Mouse (Mus musculus) adrenal gland, adult 8-10 months (tissue): ENCODE results near the gene Cdk16. TPM values are rescaled to one million over a fixed set of nuclear protein-coding genes. Genes with fewer than 3 reads are reported as not detected.
A peak's percentile ranks its signal among the peaks of the same experiment; 100 is the strongest.

Experiments used
- DNase-seq: peaks from one replicate; pipeline ENCODE4 v3.0.0; 2022
- total RNA-seq, 4 experiments: library from RNA; stranded (reverse); gene quantifications; 2 replicates each; pipeline ENCODE4 v1.2.4; 2022

The Cdk16 gene
- 100 to 1,000 TPM; 143 to 182 (median 161) TPM for total RNA-seq

- peak; percentile 90 for DNase-seq
Observed at GRCm38 (mm10) chrX:20687519-20688067, at the start of gene Cdk16. Cdk16 (plus strand) TSS chrX:20687954.

GRCm38 (mm10) chrX:20638141-20638540 is 49.6 kb upstream of the Cdk16 start:
- no peak for DNase-seq

GRCm38 (mm10) chrX:20644780-20645179 is 43.0 kb upstream of the Cdk16 start:
- DNase-seq = no peak

DNA sequence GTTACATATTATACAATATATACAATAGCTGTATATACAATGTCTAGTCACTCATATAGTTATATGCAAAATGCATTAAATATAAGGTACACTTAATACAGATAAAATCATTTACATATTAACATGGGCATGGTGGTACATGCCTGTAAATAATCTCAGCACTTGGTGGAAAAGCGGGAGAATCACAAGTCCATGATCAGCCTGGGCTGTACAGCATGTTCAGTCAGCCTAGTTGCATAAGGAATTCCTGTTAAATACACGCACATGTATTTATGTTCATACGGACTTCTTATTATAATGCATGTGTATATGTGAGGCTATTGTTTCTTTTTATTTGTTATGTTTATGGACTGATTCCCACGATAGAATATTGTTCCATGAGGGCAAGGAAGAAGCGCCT is 30.2 kb upstream of the Cdk16 start:
- DNase-seq = no peak

GRCm38 (mm10) chrX:20658026-20658652 is 29.6 kb upstream of the Cdk16 start, which contains the start of gene Uba1:
Uba1 (plus strand) TSS chrX:20658326.
- DNase-seq = peak; percentile 66

DNA sequence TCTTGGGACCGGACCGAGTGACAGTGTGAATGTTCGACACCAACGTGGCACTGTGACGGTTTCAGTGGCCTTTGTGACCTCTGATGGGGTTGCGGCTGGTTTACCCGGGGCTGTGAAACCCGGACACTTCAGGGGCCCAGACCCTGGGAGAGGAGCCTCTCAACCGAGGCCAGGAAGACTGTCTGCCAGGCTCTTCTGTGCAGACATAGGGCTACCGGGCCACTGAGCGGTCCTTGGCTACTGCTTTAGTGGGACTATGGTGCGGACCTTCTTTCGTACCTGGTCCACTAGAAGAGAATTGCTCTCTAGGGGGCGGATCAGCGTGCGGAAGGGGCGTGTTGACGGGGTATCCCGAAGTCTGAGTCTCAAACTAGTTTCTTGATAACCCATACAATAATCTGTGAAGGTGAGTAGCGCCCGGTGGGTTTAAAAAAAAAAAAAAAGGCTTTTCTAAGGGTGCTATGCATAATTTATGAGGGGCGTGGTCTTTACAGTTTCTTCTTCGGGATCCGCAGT is 28.8 kb upstream of the Cdk16 start:
- no peak for DNase-seq

DNA sequence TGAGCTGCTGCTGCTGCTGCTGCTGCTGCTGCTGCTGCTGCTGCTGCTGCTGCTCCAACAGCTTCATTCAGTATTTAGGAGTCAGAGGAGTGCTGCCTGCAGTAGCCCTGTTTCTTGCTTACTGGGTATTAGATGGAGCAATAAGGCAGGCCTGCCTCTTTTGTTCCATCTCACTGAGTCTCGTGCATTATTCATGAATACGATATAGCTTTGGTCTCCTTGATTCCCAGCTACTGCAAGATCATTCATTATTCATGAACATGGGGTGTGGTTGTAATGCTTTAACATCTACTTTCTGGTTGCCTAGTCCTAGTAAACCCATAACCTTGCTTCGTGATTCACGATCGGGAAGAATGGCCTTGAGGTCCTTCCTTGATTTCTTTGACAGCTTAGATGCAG is 25.4 kb upstream of the Cdk16 start:
- DNase-seq = no peak

GRCm38 (mm10) chrX:20662716-20663443 is 24.9 kb upstream of the Cdk16 start:
- peak; percentile 87 for DNase-seq

DNA sequence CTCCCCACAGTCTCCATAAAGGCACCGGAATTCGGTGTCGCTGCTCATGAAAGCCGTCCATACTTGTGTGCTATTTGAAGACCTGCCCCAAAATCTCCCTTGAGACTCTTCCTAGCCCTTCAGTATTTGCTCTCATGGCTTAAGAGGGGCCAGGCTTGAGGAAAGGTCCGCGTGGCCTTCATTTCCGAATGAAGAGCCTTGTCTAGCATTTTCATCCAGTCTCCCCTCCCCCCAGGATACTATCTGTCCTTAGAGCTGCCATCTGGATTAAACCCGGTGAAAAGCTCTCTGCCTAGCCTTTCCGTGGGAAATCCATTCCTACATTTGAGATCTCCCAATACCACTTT is 24.3 kb upstream of the Cdk16 start:
- DNase-seq = no peak

GRCm38 (mm10) chrX:20688068-20688547 is 354 bp downstream of the Cdk16 start:
- peak; percentile 84 for DNase-seq

DNA sequence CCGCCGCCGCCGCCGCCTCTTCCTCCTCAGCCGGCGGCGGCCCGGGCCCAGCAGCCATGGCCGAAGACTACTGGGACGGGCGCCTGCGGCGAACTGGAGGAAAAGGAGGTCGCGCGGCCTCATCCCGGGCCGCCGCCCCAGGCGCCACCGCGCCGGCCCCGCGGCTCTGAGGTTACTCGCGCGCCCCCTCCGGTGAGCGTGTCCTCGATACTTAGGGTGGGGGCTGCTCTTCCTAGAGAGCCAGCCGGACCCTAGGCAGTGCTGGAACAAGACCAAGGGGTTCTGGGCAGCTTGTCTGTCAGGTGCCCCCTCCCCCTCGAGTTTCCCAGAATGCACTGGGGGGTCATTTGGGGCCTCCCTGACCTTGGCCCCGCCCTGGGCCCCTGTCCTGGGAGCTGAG is 861 bp downstream of the Cdk16 start:
- DNase-seq = peak; percentile 54

- DNase-seq = no peak
Observed at GRCm38 (mm10) chrX:20691566-20691965, 3.8 kb downstream of the Cdk16 start.

- no peak for DNase-seq
Observed at GRCm38 (mm10) chrX:20692616-20693015, 4.9 kb downstream of the Cdk16 start.

- no peak for DNase-seq
Observed at GRCm38 (mm10) chrX:20695842-20696241, 8.1 kb downstream of the Cdk16 start.

DNA sequence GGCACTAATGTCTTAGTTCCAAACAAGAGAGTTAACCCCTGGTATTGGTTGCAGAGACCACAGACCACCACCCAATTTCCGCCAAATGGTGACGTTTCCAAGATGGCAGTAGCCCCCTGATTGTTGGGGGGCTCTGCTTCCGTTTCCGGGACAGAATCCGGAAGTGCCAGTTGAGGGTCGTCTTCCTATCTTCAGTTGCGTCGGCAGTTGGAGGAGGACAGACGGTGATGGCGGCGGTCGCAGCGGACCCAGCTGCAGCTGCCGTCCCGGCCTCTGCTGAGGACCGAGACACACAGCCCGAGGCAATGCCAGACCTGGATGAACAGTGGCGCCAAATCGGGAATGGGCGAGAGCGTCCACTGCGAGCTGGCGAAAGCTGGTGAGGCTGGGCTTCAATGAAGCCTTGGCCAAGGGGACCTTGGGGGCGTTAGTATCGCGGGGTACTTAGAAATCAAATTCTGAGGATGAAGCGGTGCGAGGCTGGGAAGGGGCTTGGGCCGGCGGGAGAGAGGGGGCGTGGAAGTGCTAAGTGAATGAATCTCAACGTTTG is 16.1 kb downstream of the Cdk16 start, which contains the start of gene Usp11:
Gene Usp11, plus strand, starts transcription at position 166 of the 550 bp plus-strand sequence.
- peak; percentile 23 for DNase-seq

DNA sequence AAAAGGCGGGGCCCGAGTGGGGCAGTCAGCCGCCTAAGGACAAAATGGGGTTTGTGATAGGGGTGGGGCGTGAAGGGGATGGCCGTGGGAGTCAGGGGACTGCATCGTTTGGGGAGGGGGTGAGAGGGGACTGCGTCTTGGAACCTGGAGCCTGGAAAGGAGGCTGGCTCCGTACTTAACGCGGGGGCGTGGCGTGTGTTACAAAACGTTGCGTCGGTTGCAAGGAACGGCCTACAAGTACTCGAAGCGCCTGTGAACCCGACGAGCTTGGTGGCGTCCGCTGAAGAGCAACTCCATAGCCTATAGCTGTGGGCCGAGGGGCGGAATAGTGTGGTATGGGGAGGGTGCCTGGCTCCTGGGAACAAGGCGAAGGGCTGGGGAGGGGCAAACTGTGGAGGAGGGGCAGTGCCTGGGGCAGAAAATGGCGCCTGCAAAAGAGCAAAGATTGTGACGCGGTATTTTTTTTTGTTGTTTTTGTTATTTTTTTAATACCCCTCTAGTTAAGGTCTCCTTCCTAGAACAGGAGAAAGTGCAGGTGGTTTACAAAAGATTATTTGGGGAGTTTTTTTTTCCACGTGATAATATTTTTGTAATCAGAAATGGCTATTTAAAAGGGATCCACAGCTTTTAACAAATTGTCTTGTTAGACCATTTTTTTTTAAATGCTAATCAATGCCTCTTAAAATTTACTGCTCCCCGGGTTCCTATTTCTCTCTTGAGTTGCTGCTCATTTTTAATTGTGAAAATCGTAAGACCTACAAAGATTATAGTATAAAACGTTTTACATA is 16.7 kb downstream of the Cdk16 start:
- peak; percentile 73 for DNase-seq

DNA sequence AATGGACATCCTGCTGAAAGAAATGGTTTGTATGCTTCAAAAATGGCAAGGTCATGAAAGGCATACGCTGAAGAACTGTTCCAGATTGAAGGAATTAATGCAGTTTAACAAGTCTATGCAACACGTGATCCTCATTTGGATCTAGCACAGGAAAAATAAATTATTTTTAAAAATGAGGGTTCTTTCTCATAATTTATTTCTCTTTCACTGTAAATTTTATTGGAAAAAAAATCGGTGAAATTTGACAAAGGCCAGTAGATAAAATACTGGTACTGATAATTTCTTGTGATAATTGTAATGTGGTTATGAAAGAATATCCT is 17.3 kb downstream of the Cdk16 start:
- no peak for DNase-seq

GRCm38 (mm10) chrX:20728681-20729080 is 40.9 kb downstream of the Cdk16 start:
- no peak for DNase-seq

- peak; percentile 12 for DNase-seq
Observed at GRCm38 (mm10) chrX:20730048-20730447, 42.3 kb downstream of the Cdk16 start.

DNA sequence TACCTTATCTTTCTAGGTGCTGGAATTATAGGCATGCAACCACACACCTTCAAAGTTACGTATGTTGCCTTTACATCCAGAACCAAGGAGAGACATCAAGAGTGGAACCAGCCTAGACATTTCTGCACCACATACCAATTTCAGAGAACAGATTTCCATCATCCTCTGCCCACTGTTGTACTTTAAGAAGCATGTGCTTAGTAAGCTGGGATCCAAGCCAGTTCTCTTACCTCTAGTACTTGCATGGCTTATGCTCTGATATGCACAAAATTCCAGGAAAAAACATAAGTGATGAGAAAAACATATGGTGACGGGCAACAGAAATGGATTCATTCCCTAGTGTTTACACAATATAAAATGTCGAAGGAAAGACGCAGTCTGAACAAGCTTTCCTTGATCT is 48.7 kb downstream of the Cdk16 start:
- DNase-seq = no peak

DNA sequence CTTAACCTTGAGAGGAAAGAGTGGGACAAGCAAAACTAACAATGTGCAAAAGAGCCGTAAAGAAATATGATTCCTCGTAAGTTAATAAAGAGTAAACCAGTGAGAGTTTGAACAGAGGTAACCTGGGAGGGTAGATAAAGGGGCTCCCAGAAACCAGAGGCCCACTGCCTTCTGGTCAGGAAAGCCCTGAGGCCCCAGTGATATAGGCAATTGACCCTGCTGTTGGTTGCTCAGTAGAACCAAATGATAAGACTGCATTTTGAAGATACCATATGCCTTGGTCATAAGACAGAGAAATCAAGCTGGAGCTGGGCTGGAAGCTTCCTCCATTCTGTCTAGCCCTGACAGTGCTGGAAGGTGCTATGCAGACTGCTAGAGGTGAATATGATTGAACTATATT is 61.1 kb downstream of the Cdk16 start:
- DNase-seq = no peak
